Mouse (Mus musculus): ENCODE results near the gene Pcbd2. TPM values are rescaled to one million over a fixed set of nuclear protein-coding genes. Genes with fewer than 3 reads are reported as not detected.

Pcbd2 gene
- 37.6 TPM for polyA plus RNA-seq (2015; fragmentation: Illumina TruSeq; extraction: RNeasy Lipid Tissue Mini Kit (QIAGEN cat#74804); ENCODE audit: insufficient read depth, low replicate concordance)

GRCm38 (mm10) chr13:55727120-55727838, at the start of gene Pcbd2:
Gene Pcbd2, plus strand, starts transcription at chr13:55727368.

DNA sequence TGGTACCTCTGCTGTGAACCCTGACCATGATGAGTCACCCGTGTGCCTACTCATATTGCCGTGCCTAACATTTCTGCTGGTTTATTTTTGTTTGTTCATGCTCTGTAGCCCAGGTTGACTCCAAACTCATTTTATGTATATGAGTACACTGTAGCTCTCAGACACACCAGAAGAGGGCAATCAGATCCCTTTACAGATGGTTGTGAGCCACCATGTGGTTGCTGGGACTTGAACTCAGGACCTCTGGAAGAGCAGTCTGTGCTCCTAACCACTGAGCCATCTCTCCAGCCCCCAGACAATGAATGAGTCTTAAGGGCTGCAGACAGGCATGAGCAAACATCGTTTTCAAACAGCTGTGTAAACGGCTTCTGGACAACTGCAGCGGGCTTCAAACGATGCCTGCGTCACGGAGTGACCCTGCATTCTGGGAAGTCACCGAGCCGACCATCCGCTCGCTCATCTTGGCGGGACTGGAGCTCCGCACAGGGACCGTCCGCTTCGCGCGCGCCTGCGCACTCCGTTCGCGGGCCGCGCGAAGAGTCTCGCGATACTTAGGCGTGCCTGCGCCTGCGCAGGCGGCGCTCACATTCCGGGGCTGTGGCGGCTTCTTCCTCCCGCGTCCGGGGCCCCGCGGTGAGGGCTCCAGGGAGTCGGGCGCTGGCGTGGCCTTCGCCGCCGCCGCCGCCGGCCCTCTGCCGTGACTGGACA, 34.5 kb upstream of the Pcbd2 start, which contains the start of gene B230219D22Rik:
Gene B230219D22Rik (plus strand): TSS at position 590 of the 708 bp plus-strand sequence.

DNA sequence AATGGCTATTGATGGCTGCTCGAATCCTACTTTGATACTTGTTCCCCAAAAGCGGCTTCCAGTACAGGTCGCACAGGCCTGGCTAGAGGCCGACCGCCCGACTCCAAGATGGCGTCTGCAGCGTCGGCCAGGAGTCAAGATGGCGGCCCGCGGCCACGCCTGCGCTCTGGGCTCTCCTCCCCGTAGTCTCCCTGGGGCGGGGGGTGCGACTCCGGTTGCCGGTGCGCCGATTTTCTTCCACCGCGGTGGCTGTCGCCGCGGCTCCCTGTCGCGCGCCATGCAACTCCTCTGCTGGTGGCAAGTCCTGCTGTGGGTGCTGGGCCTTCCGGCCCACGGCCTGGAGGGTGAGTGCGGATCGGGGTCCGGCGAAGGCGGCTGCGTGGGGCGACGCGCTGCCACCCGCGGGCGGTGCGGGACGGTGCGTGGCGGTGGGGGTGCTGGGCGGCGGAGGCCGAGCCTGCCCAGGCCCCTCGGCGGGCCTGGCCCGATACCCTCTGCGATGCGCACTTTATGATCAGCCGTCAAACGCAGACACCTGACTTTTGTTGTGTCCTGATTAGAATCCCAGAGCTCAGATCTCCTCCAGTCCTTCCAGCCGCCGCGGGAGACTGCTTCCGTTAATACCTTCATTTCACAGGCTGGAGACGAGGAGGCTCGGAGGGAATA, 12.5 kb upstream of the Pcbd2 start, which contains the start of gene Txndc15:
Gene Txndc15 (plus strand): TSS at position 150 of the 666 bp plus-strand sequence.

GRCm38 (mm10) chr13:55784268-55784667, 57.1 kb downstream of the Pcbd2 start, which contains the start of gene Catsper3:
Gene Catsper3, plus strand, starts transcription at chr13:55784568.

Other genes starting within 250 kb of the Pcbd2 start
- 4.8 TPM for gene Dbn1, start 239.3 kb upstream of the Pcbd2 start, polyA plus RNA-seq (2015; fragmentation: Illumina TruSeq; extraction: RNeasy Lipid Tissue Mini Kit (QIAGEN cat#74804); ENCODE audit: insufficient read depth, low replicate concordance)
- 7.7 TPM for gene Pdlim7, start 213.7 kb upstream of the Pcbd2 start, polyA plus RNA-seq (2015; fragmentation: Illumina TruSeq; extraction: RNeasy Lipid Tissue Mini Kit (QIAGEN cat#74804); ENCODE audit: insufficient read depth, low replicate concordance)
- 51.4 TPM for gene Dok3, start 198.1 kb upstream of the Pcbd2 start, polyA plus RNA-seq (2015; fragmentation: Illumina TruSeq; extraction: RNeasy Lipid Tissue Mini Kit (QIAGEN cat#74804); ENCODE audit: insufficient read depth, low replicate concordance)
- gene Ddx41, start 190.7 kb upstream of the Pcbd2 start, polyA plus RNA-seq (2015; fragmentation: Illumina TruSeq; extraction: RNeasy Lipid Tissue Mini Kit (QIAGEN cat#74804); ENCODE audit: insufficient read depth, low replicate concordance), result 33.1 TPM
- 63.6 TPM for gene Fam193b, start 156.2 kb upstream of the Pcbd2 start, polyA plus RNA-seq (2015; fragmentation: Illumina TruSeq; extraction: RNeasy Lipid Tissue Mini Kit (QIAGEN cat#74804); ENCODE audit: insufficient read depth, low replicate concordance)
- gene Tmed9, start 153.6 kb upstream of the Pcbd2 start, polyA plus RNA-seq (2015; fragmentation: Illumina TruSeq; extraction: RNeasy Lipid Tissue Mini Kit (QIAGEN cat#74804); ENCODE audit: insufficient read depth, low replicate concordance), result 85.5 TPM
- 15.3 TPM for gene B4galt7, start 127.5 kb upstream of the Pcbd2 start, polyA plus RNA-seq (2015; fragmentation: Illumina TruSeq; extraction: RNeasy Lipid Tissue Mini Kit (QIAGEN cat#74804); ENCODE audit: insufficient read depth, low replicate concordance)
- 43.9 TPM for gene Caml, start 104.4 kb upstream of the Pcbd2 start, polyA plus RNA-seq (2015; fragmentation: Illumina TruSeq; extraction: RNeasy Lipid Tissue Mini Kit (QIAGEN cat#74804); ENCODE audit: insufficient read depth, low replicate concordance)
- 126 TPM for gene Ddx46, start 92.3 kb upstream of the Pcbd2 start, polyA plus RNA-seq (2015; fragmentation: Illumina TruSeq; extraction: RNeasy Lipid Tissue Mini Kit (QIAGEN cat#74804); ENCODE audit: insufficient read depth, low replicate concordance)
- 88.3 TPM for gene B230219D22Rik, start 34.2 kb upstream of the Pcbd2 start, polyA plus RNA-seq (2015; fragmentation: Illumina TruSeq; extraction: RNeasy Lipid Tissue Mini Kit (QIAGEN cat#74804); ENCODE audit: insufficient read depth, low replicate concordance)
- 47.8 TPM for gene Txndc15, start 12.7 kb upstream of the Pcbd2 start, polyA plus RNA-seq (2015; fragmentation: Illumina TruSeq; extraction: RNeasy Lipid Tissue Mini Kit (QIAGEN cat#74804); ENCODE audit: insufficient read depth, low replicate concordance)
- not detected for gene Catsper3, start 57.2 kb downstream of the Pcbd2 start, polyA plus RNA-seq (2015; fragmentation: Illumina TruSeq; extraction: RNeasy Lipid Tissue Mini Kit (QIAGEN cat#74804); ENCODE audit: insufficient read depth, low replicate concordance)
- not detected for gene Pitx1, start 108.8 kb downstream of the Pcbd2 start, polyA plus RNA-seq (2015; fragmentation: Illumina TruSeq; extraction: RNeasy Lipid Tissue Mini Kit (QIAGEN cat#74804); ENCODE audit: insufficient read depth, low replicate concordance)

All from spleen, adult 10 weeks (tissue).